Mouse (Mus musculus): Measurements from ENCODE around the gene Rrp7a. TPM values are rescaled to one million over a fixed set of nuclear protein-coding genes. Genes with fewer than 3 reads are reported as not detected.

Rrp7a gene
- total RNA-seq, 1 experiment: 114 TPM

DNA sequence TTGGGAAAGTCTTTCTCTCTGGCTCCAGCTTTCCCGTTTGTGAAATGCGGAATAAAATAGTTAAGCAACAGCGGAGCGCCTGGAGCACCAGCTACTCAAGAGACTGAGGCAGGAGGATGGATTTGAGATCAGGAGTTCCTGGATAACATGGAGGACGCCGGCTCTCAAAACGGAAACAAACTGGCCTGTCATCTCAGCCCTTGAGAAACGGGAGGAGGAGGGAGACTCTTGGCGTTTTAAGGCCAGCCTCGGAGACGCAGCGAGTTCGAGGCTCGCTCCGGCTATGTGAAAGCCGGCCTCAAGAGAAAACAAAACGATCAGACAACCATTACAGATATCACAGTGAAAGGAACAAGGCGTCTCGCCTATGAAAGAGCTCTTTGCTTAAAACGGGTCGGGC, 25.8 kb upstream of the Rrp7a start:
- no peak for DNase-seq (ENCODE audit: low read depth, low spot score)
- H3K9ac ChIP-seq (ENCODE audit: insufficient read depth, low read depth, low read length, poor library complexity, severe bottlenecking): peak overlapping the region; percentile 97
- peak overlapping the region; percentile 81 for H3K27ac ChIP-seq (ENCODE audit: insufficient read depth, low read depth, low read length, poor library complexity, severe bottlenecking)
- H3K9me3 ChIP-seq (ENCODE audit: control insufficient read depth, insufficient read depth, low read depth, low read length): no peaks in the 10 kb centered on the region
- H3K4me3 ChIP-seq (ENCODE audit: insufficient read depth in 1 of 2, low read depth in 1 of 2, low read length in 2 of 2, poor library complexity in 1 of 2, severe bottlenecking in 1 of 2): peak overlapping the region; percentile 92 to 97
- H3K4me1 ChIP-seq (ENCODE audit: control insufficient read depth in 2 of 2, insufficient read depth in 2 of 2, low read length in 2 of 2, poor library complexity in 1 of 2): peaks cover 2 to 6% of the 10 kb centered on the region in 2 experiments; a peak in 3 of 4 replicates
- TF ChIP-seq HCFC1 (IDR thresholded peaks at IDR 0.05; ENCODE audit: borderline replicate concordance, insufficient read depth, low read length) (no peak), MAFK (IDR thresholded peaks at IDR 0.05; ENCODE audit: insufficient read depth, low read depth, low read length) (no peak), ZNF384 (IDR thresholded peaks at IDR 0.05; ENCODE audit: low read depth, low read length) (no peak), ZC3H11A (IDR thresholded peaks at IDR 0.05; ENCODE audit: borderline replicate concordance, low read depth, low read length) (no peak), CHD2 (IDR thresholded peaks at IDR 0.05; ENCODE audit: low read depth, low read length) (no peak)
- H3K36me3 ChIP-seq (ENCODE audit: control insufficient read depth, insufficient read depth, low read length, poor library complexity, severe bottlenecking): peaks cover 18% of the 10 kb centered on the region
- in situ Hi-C loops (cut with MboI; ENCODE audit: low sequenced_read_pairs in 2 of 2, unreplicated experiment in 2 of 2): no loop called here

DNA sequence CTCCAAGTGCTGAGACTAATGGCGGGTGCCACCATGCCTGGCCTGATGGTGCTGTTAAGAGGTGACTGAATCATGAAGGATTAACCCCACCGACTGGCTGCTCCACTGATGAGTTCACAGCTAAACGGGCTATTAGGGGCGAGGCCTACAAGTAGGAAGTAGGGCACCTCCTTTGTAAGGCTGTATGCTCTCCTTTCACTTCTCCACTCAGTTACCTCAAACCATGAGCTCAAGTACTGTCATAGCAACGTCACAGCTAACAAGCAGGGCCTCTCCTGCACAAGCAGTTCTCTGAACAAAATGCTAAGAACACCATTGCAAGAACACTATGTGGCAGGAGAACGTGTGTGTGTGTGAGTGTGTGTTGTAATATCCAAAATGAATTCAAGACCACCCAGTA, 22.9 kb upstream of the Rrp7a start:
- H3K27ac ChIP-seq (ENCODE audit: insufficient read depth, low read depth, low read length, poor library complexity, severe bottlenecking): no peak overlapping the region

DNA sequence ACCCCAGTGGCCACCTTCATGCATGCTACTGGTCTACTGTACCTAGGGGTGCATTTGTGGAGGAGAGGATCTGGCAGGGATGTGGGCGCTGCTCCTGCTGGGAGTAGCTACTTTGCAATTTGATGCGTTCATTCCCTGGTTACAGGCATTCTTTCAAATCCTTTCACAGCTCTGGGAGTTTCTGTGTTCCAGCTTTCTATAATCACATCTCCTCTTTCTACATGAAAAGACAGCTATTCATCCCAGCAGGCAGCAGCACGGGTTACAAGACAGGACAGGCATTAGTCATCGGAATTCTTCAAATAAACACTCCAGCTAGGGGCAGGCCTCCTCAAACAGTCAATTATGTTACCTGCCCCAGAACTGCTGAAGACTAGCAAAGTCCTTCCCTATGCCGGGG, 20.3 kb upstream of the Rrp7a start:
- no peak for TF ChIP-seq HCFC1 (IDR thresholded peaks at IDR 0.05; ENCODE audit: borderline replicate concordance, insufficient read depth, low read length)
- TF ChIP-seq CHD2 (IDR thresholded peaks at IDR 0.05; ENCODE audit: low read depth, low read length): no peak
- peaks cover 2 to 6% of the 10 kb centered on the region in 2 experiments; a peak in 2 of 4 replicates for H3K4me1 ChIP-seq (ENCODE audit: control insufficient read depth in 2 of 2, insufficient read depth in 2 of 2, low read length in 2 of 2, poor library complexity in 1 of 2)
- no peak overlapping the region for H3K9ac ChIP-seq (ENCODE audit: insufficient read depth, low read depth, low read length, poor library complexity, severe bottlenecking)
- H3K27ac ChIP-seq (ENCODE audit: insufficient read depth, low read depth, low read length, poor library complexity, severe bottlenecking): no peak overlapping the region
- no peaks in the 10 kb centered on the region for H3K9me3 ChIP-seq (ENCODE audit: control insufficient read depth, insufficient read depth, low read depth, low read length)
- no peak for DNase-seq (ENCODE audit: low read depth, low spot score)
- in situ Hi-C loops (cut with MboI; ENCODE audit: low sequenced_read_pairs in 2 of 2, unreplicated experiment in 2 of 2): no loop called here
- H3K36me3 ChIP-seq (ENCODE audit: control insufficient read depth, insufficient read depth, low read length, poor library complexity, severe bottlenecking): peaks cover 24% of the 10 kb centered on the region
- H3K4me3 ChIP-seq (ENCODE audit: insufficient read depth in 1 of 2, low read depth in 1 of 2, low read length in 2 of 2, poor library complexity in 1 of 2, severe bottlenecking in 1 of 2): no peak overlapping the region

More for the DNA sequence above, 22.9 kb upstream of the Rrp7a start:
- TF ChIP-seq ZNF384 (IDR thresholded peaks at IDR 0.05; ENCODE audit: low read depth, low read length) (no peak), HCFC1 (IDR thresholded peaks at IDR 0.05; ENCODE audit: borderline replicate concordance, insufficient read depth, low read length) (no peak), ZC3H11A (IDR thresholded peaks at IDR 0.05; ENCODE audit: borderline replicate concordance, low read depth, low read length) (no peak), CHD2 (IDR thresholded peaks at IDR 0.05; ENCODE audit: low read depth, low read length) (no peak), MAFK (IDR thresholded peaks at IDR 0.05; ENCODE audit: insufficient read depth, low read depth, low read length) (no peak)
- peaks cover 18% of the 10 kb centered on the region for H3K36me3 ChIP-seq (ENCODE audit: control insufficient read depth, insufficient read depth, low read length, poor library complexity, severe bottlenecking)
- no peak for DNase-seq (ENCODE audit: low read depth, low spot score)
- H3K9ac ChIP-seq (ENCODE audit: insufficient read depth, low read depth, low read length, poor library complexity, severe bottlenecking): no peak overlapping the region
- H3K9me3 ChIP-seq (ENCODE audit: control insufficient read depth, insufficient read depth, low read depth, low read length): no peaks in the 10 kb centered on the region
- no peak overlapping the region for H3K4me3 ChIP-seq (ENCODE audit: insufficient read depth in 1 of 2, low read depth in 1 of 2, low read length in 2 of 2, poor library complexity in 1 of 2, severe bottlenecking in 1 of 2)
- in situ Hi-C loops (cut with MboI; ENCODE audit: low sequenced_read_pairs in 2 of 2, unreplicated experiment in 2 of 2): no loop called here
- H3K4me1 ChIP-seq (ENCODE audit: control insufficient read depth in 2 of 2, insufficient read depth in 2 of 2, low read length in 2 of 2, poor library complexity in 1 of 2): peaks cover 3 to 6% of the 10 kb centered on the region in 2 experiments; a peak in 3 of 4 replicates

DNA sequence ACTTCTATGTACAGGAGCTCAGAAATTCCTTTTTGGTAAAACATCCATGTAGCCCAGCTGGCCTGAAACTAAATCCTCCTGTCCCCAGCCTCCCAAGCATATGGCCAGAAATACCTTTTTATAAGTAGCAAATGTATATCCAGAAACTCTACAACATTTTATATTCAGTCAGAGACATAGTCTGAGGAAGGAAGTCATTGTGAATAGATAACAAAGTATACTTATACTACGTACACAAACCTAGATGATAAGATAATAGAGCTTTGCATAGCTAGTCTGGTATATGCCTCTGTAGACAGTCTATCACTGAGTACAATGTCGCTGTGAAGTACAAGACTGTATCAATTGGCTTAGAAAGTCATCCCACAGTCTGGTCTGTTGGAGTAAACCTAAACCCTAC, 13.1 kb upstream of the Rrp7a start:
- Histone ChIP-seq H3K4me3 (ENCODE audit: insufficient read depth in 1 of 2, low read depth in 1 of 2, low read length in 2 of 2, poor library complexity in 1 of 2, severe bottlenecking in 1 of 2) (no peak overlapping the region), H3K9ac (ENCODE audit: insufficient read depth, low read depth, low read length, poor library complexity, severe bottlenecking) (no peak overlapping the region), H3K9me3 (ENCODE audit: control insufficient read depth, insufficient read depth, low read depth, low read length) (no peaks in the 10 kb centered on the region), H3K4me1 (ENCODE audit: control insufficient read depth in 2 of 2, insufficient read depth in 2 of 2, low read length in 2 of 2, poor library complexity in 1 of 2) (peaks cover 0 to 4% of the 10 kb centered on the region in 2 experiments; a peak in 1 of 4 replicates), H3K27ac (ENCODE audit: insufficient read depth, low read depth, low read length, poor library complexity, severe bottlenecking) (no peak overlapping the region), H3K36me3 (ENCODE audit: control insufficient read depth, insufficient read depth, low read length, poor library complexity, severe bottlenecking) (peaks cover 58% of the 10 kb centered on the region)
- in situ Hi-C loops (cut with MboI; ENCODE audit: low sequenced_read_pairs in 2 of 2, unreplicated experiment in 2 of 2): no loop called here
- DNase-seq (ENCODE audit: low read depth, low spot score): no peak
- TF ChIP-seq HCFC1 (IDR thresholded peaks at IDR 0.05; ENCODE audit: borderline replicate concordance, insufficient read depth, low read length): no peak

DNA sequence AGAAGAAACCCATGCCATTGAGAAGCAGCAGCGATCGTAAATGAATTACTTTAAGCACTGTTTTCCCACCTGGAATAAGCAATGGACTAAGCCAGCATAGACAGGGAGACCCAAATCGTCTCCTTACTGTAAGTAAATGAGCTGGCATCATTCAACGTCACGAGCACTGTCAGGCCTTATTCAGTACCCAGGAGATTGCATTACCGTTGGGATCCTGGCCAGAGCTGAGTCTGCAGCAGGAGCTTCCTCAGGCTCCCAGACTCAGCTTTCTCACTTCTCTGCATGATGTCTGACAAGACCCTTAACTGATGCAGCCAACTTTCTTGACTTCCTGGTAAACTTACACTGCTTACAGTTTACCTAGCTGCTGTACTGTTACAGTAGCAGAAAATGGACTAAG, 12.1 kb upstream of the Rrp7a start:
- H3K36me3 ChIP-seq (ENCODE audit: control insufficient read depth, insufficient read depth, low read length, poor library complexity, severe bottlenecking): peaks cover 61% of the 10 kb centered on the region
- TF ChIP-seq CHD2 (IDR thresholded peaks at IDR 0.05; ENCODE audit: low read depth, low read length) (no peak), MAFK (IDR thresholded peaks at IDR 0.05; ENCODE audit: insufficient read depth, low read depth, low read length) (no peak), HCFC1 (IDR thresholded peaks at IDR 0.05; ENCODE audit: borderline replicate concordance, insufficient read depth, low read length) (no peak), ZNF384 (IDR thresholded peaks at IDR 0.05; ENCODE audit: low read depth, low read length) (no peak), ZC3H11A (IDR thresholded peaks at IDR 0.05; ENCODE audit: borderline replicate concordance, low read depth, low read length) (no peak)
- in situ Hi-C loops (cut with MboI; ENCODE audit: low sequenced_read_pairs in 2 of 2, unreplicated experiment in 2 of 2): no loop called here
- no peaks in the 10 kb centered on the region for H3K9me3 ChIP-seq (ENCODE audit: control insufficient read depth, insufficient read depth, low read depth, low read length)
- no peak overlapping the region for H3K27ac ChIP-seq (ENCODE audit: insufficient read depth, low read depth, low read length, poor library complexity, severe bottlenecking)
- DNase-seq (ENCODE audit: low read depth, low spot score): no peak
- H3K9ac ChIP-seq (ENCODE audit: insufficient read depth, low read depth, low read length, poor library complexity, severe bottlenecking): no peak overlapping the region
- peaks cover 0 to 4% of the 10 kb centered on the region in 2 experiments; a peak in 1 of 4 replicates for H3K4me1 ChIP-seq (ENCODE audit: control insufficient read depth in 2 of 2, insufficient read depth in 2 of 2, low read length in 2 of 2, poor library complexity in 1 of 2)
- no peak overlapping the region for H3K4me3 ChIP-seq (ENCODE audit: insufficient read depth in 1 of 2, low read depth in 1 of 2, low read length in 2 of 2, poor library complexity in 1 of 2, severe bottlenecking in 1 of 2)

Measured in ES-E14 (cell line).